Mouse (Mus musculus) kidney, postnatal 0 days (tissue): Measurements from ENCODE around the gene 6030408B16Rik. TPM values are rescaled to one million over a fixed set of nuclear protein-coding genes. Genes with fewer than 3 reads are reported as not detected.

Experiments used
- ATAC-seq: fragments of 200-750 bp; cut with Nextera tagmentation; replicated peaks from 2 replicates; pipeline ENCODE4 v1.8.0; 2017; ENCODE audit warnings: low read depth, moderate number of reproducible peaks, moderate TSS enrichment, moderate library complexity; ENCODE audit not compliant: low FRiP score
- DNase-seq: peaks from one replicate; pipeline ENCODE4 v3.0.0-alpha.2; 2016; ENCODE audit warnings: low spot score
- H3K27ac ChIP-seq: fragments of 300-500 bp; sonication (generic); 2 replicates; pipeline ENCODE4 v1.5.1; 2014; ENCODE audit warnings: mild to moderate bottlenecking
- H3K27me3 ChIP-seq: fragments of 300-500 bp; sonication (generic); 2 replicates; pipeline ENCODE4 v1.6.1; 2014; ENCODE audit warnings: low read length, mixed read lengths; ENCODE audit not compliant: insufficient read depth
- H3K36me3 ChIP-seq: fragments of 300-500 bp; sonication (generic); 2 replicates; pipeline ENCODE4 v1.6.1; 2014; ENCODE audit warnings: low read length, mixed read lengths; ENCODE audit not compliant: insufficient read depth
- H3K4me1 ChIP-seq: fragments of 300-500 bp; sonication (generic); replicated peaks from 2 replicates; pipeline ENCODE4 v1.6.1; 2014; ENCODE audit warnings: antibody characterized with exemption, low read length, mixed read lengths; ENCODE audit not compliant: insufficient read depth
- H3K4me2 ChIP-seq: fragments of 300-500 bp; sonication (generic); 2 replicates; pipeline ENCODE4 v1.6.1; 2014; ENCODE audit warnings: mild to moderate bottlenecking, low read length, moderate library complexity, mixed read lengths
- H3K4me3 ChIP-seq: fragments of 300-500 bp; sonication (generic); replicated peaks from 2 replicates; pipeline ENCODE4 v1.5.1; 2014; ENCODE audit warnings: low read depth, low read length
- H3K9ac ChIP-seq: fragments of 300-500 bp; sonication (generic); 2 replicates; pipeline ENCODE4 v1.6.1; 2014; ENCODE audit warnings: low read depth, low read length
- H3K9me3 ChIP-seq: fragments of 300-500 bp; sonication (generic); replicated peaks from 2 replicates; pipeline ENCODE4 v1.6.1; 2016; ENCODE audit warnings: low read length, inconsistent platforms, mixed read lengths
- CTCF ChIP-seq: IDR thresholded peaks from 2 replicates; pipeline ENCODE4 v1.5.1; 2016; ENCODE audit warnings: antibody characterized with exemption, low read depth, mild to moderate bottlenecking, moderate library complexity
- WGBS: fragments of 180-500 bp; shearing (Covaris S2); extraction: QIAGEN DNeasy Blood & Tissue Kit; methylation state at CpG from one replicate; pipeline ENCODE4 v1.1.7; 2014; 5-methylcytosine and 5-hydroxymethylcytosine counted together
- polyA plus RNA-seq: library from polyadenylated mRNA; unstranded; fragments of >200 nt; fragmentation: Nextera tagmentation; extraction: Ambion mirVana; gene quantifications from 2 replicates; pipeline ENCODE4 v1.2.1, GENCODE M21; 2015

6030408B16Rik gene
- polyA plus RNA-seq, result 23.3 and 24.5 TPM in 2 replicates

GRCm38 (mm10) chr15:101293025-101293621, at the start of gene 6030408B16Rik:
6030408B16Rik (plus strand) TSS chr15:101293212.
- Histone ChIP-seq H3K4me1 (peaks cover 10% of the 10 kb centered on the region; the same call in 1 of the 2 replicates), H3K9me3 (no peaks in the 10 kb centered on the region), H3K27ac (peak within 1 kb of the TSS; percentile 87), H3K27me3 (no peaks in the 10 kb centered on the region), H3K4me2 (peak within 1 kb of the TSS; percentile 53), H3K36me3 (peaks cover 19% of the 10 kb centered on the region), H3K4me3 (peak within 1 kb of the TSS; percentile 35), H3K9ac (peak within 1 kb of the TSS; percentile 59)
- 0 out of 2 replicates have a peak, but pooled peaks have one; percentile 49 for ATAC-seq
- 26% methylated on average over 18 of the region's 18 CpGs for WGBS
- peak; percentile 76 for DNase-seq
- TF ChIP-seq CTCF, result no peak

- Histone ChIP-seq H3K9ac (no peak overlapping the region), H3K36me3 (no peaks in the 10 kb centered on the region), H3K27me3 (no peaks in the 10 kb centered on the region), H3K4me1 (peaks cover 10% of the 10 kb centered on the region; the same call in 1 of the 2 replicates), H3K4me2 (no peak overlapping the region), H3K4me3 (no peak overlapping the region), H3K27ac (no peak overlapping the region), H3K9me3 (no peaks in the 10 kb centered on the region)
- ATAC-seq (no peak), DNase-seq (no peak)
- no peak for TF ChIP-seq CTCF
- WGBS, result 56% methylated on average over 3 of the region's 3 CpGs
Observed at GRCm38 (mm10) chr15:101244012-101244411, 49.0 kb upstream of the 6030408B16Rik start.

DNA sequence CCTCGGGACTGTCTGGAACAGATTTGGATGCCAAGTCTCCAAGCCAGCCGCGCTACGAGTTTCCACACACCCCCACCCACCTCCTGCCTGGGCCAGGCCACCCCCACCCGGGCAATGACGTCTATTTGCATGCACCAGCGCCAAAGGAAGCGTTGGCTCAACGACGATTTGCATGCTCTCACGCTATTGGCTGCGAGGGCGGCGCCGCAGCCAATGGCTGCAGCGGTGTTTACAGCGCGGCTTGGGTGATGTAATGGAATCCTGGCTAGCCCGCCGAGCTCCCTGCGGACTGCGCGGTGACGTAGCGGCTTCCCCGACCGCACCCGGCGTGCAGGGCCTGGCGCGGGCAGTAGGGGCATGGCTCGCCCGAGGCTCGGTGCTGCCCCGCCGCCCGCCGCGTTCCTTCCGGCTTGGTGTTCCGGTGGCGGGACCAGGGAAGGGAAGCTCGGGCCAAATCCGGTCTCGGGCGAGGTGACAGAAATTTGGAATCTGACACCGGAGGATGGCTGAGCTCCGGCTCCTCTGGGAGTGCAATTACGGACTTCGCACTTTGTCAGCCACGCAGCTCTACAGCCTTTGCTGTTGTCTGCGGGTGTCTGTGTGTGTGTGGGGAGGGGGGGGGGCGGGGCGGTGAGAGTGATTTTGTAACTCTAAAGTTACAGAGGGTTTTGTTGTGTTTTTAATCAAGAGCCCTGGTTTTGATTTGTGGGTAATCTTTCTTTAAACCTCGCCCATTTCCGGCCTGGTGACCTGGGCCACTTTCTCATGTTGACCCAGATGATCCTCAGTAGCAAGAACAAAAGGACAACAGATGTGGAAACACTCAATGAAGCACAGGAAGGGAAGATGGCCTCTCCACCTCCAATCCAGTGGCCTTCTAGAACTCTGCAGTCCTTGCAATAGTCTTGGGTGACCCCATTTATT, 46.5 kb upstream of the 6030408B16Rik start:
- no peaks in the 10 kb centered on the region for H3K36me3 ChIP-seq

DNA sequence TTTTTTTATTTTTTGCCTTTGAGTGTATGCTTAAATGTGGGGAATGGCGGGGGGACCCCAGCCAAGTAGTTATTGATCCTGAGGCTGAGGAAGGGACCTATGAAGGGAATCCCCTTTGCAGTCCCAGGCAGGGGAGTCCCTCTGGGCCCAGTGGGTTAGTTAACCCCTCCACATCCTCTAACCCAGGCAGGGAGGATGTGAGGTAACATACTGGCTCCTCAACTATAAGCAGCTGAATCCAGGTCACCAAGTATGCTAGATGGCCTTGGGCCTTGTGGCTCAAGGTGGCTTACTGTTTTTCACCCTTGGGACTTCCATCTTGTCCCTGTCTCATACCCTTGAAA, 45.9 kb upstream of the 6030408B16Rik start:
- DNase-seq (no peak), ATAC-seq (no peak)
- WGBS, result 100% methylated on average over 1 of the region's 1 CpGs
- Histone ChIP-seq H3K9me3 (no peaks in the 10 kb centered on the region), H3K4me3 (no peak overlapping the region), H3K27ac (peak overlapping the region; percentile 87; the same call in 1 of the 2 replicates), H3K4me2 (peak overlapping the region; percentile 61), H3K27me3 (no peaks in the 10 kb centered on the region), H3K36me3 (no peaks in the 10 kb centered on the region), H3K9ac (no peak overlapping the region; the same call in 1 of the 2 replicates), H3K4me1 (peaks cover 9% of the 10 kb centered on the region; the same call in 1 of the 2 replicates)
- no peak for TF ChIP-seq CTCF

More for the DNA sequence above, 46.5 kb upstream of the 6030408B16Rik start:
- ATAC-seq, result peak; percentile 98
- peak overlapping the region; percentile 87 for H3K27ac ChIP-seq
- peak overlapping the region; percentile 61 for H3K4me2 ChIP-seq
- H3K9me3 ChIP-seq, result no peaks in the 10 kb centered on the region
- H3K4me1 ChIP-seq, result peaks cover 9% of the 10 kb centered on the region; the same call in 1 of the 2 replicates
- peak; percentile 99 for DNase-seq
- under 1% methylated on average over 56 of the region's 56 CpGs for WGBS
- peak overlapping the region; percentile 58 for H3K9ac ChIP-seq
- H3K27me3 ChIP-seq, result no peaks in the 10 kb centered on the region
- TF ChIP-seq CTCF, result peak; percentile 56
- peak overlapping the region; percentile 32 for H3K4me3 ChIP-seq

GRCm38 (mm10) chr15:101248029-101248710, 44.8 kb upstream of the 6030408B16Rik start:
- H3K4me3 ChIP-seq, result no peak overlapping the region
- no peaks in the 10 kb centered on the region for H3K9me3 ChIP-seq
- no peak for DNase-seq
- no peaks in the 10 kb centered on the region for H3K27me3 ChIP-seq
- H3K4me2 ChIP-seq, result no peak overlapping the region
- H3K4me1 ChIP-seq, result peaks cover 9% of the 10 kb centered on the region; the same call in 1 of the 2 replicates
- TF ChIP-seq CTCF, result no peak
- H3K27ac ChIP-seq, result no peak overlapping the region
- no peaks in the 10 kb centered on the region for H3K36me3 ChIP-seq
- no peak for ATAC-seq
- no peak overlapping the region for H3K9ac ChIP-seq
- 67% methylated on average over 5 of the region's 5 CpGs for WGBS

DNA sequence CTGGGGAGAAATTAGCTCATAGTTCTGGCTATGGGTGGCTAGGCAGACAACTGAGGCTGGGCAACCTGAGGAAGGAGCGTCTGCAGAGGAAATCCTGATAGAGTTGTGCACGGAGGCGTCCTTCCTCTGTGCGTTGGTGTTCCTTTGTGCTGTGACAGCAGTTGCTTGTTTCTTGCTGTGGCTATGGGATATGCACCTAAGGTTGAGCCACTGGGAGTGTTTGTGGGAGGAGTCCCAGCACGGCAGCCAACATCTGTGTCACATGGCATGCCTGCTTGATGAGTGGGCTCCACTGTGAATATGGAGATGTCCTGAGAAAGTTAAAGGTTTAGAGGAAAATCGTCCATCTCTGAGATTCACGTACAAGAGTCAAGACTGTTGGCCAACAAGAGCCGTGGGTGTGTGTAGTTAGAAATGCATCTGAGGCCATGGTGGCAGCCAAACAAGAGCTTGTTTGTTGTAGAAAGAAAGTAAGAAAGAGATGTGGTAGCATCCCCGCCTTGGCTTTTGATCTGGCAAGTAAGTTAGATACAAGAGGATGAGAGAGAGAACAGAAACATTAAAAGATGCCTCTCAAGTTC, 42.7 kb upstream of the 6030408B16Rik start:
- Histone ChIP-seq H3K4me1 (peaks cover 14% of the 10 kb centered on the region; the same call in 1 of the 2 replicates), H3K9me3 (no peaks in the 10 kb centered on the region), H3K36me3 (no peaks in the 10 kb centered on the region), H3K4me3 (no peak overlapping the region), H3K4me2 (no peak overlapping the region), H3K27ac (no peak overlapping the region), H3K9ac (no peak overlapping the region), H3K27me3 (no peaks in the 10 kb centered on the region)
- 71% methylated on average over 9 of the region's 9 CpGs for WGBS
- no peak for TF ChIP-seq CTCF
- ATAC-seq (no peak), DNase-seq (no peak)
